ENCODE assay signal across 8 mouse cellular contexts in the genomic region with DNA sequence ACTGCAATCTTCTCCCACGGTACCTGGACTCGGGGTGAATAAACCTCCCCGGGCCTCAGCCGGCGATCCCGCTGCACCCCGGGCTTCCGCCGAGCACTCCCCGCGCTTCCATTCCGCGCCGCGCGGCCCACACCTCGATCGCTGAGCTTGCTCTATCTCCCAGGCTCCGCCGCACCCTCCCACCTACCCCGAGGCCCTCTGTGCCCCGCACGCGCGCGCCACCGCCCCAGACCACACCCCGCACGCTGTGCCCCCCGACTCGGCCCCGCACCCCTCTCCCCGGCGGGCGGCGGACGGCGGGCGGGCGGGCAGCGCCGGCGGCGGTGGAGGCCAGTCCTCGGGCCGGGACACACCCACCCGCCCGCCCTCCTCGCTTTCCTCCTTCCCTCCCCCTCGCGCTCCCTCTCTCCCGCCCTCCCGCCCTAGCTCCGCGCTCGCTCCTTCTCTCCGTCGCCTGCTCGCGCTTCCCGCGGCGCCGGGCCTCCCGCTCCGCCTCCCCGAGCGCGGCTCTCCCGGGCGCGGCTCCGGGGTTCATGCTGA. TPM values are rescaled to one million over a fixed set of nuclear protein-coding genes. Genes with fewer than 3 reads are reported as not detected.
DNase-seq lines count a peak whose midpoint lies in the region; ATAC-seq and TF ChIP-seq lines count a peak whose summit lies in the region.

Gene Ctdspl, plus strand, starts transcription at position 343 of the 540 bp plus-strand sequence.

- no peak for TF ChIP-seq CTCF in heart, postnatal 0 days (IDR thresholded peaks at IDR 0.05; ENCODE audit: low read depth)
- TF ChIP-seq CTCF in lung, adult 2 months (IDR thresholded peaks at IDR 0.05; ENCODE audit: insufficient read depth, low read length) = no peak

- peaks cover 36% of the 10 kb centered on the region for H3K27me3 ChIP-seq in forebrain, embryonic 10.5 days (ENCODE audit: poor library complexity, severe bottlenecking)
- H3K27me3 ChIP-seq in heart, postnatal 0 days (ENCODE audit: control insufficient read depth, insufficient read depth, low read length) = no peaks in the 10 kb centered on the region

- TF ChIP-seq POLR2A in lung, adult 2 months (IDR thresholded peaks at IDR 0.05; ENCODE audit: borderline replicate concordance, extremely low read depth, low read depth, low read length) = no peak

- peak within 1 kb of the TSS; percentile 83 for H3K4me3 ChIP-seq in forebrain, embryonic 10.5 days
- peak within 1 kb of the TSS; percentile 81 for H3K4me3 ChIP-seq in heart, postnatal 0 days (ENCODE audit: low read depth, low read length)
- peak within 1 kb of the TSS; percentile 88 for H3K4me3 ChIP-seq in lung, adult 2 months (replicated peaks; ENCODE audit: extremely low read depth, low read depth, low read length)

- WGBS in forebrain, embryonic 10.5 days = under 1% methylated on average over 40 of the region's 73 CpGs
- under 1% methylated on average over 38 of the region's 73 CpGs for WGBS in heart, postnatal 0 days
- WGBS in large intestine, adult 2 months = 2% methylated on average over 44 of the region's 73 CpGs
- under 1% methylated on average over 27 of the region's 73 CpGs for WGBS in lung, adult 2 months

- H3K36me3 ChIP-seq in forebrain, embryonic 10.5 days (replicated peaks) = no peaks in the 10 kb centered on the region; the same call in 1 of the 2 replicates
- H3K36me3 ChIP-seq in heart, postnatal 0 days (replicated peaks; ENCODE audit: control insufficient read depth, insufficient read depth, low read length) = no peaks in the 10 kb centered on the region

- no peak for TF ChIP-seq EP300 in heart, postnatal 0 days (IDR thresholded peaks at IDR 0.05; ENCODE audit: low read depth)

- peak; percentile 10 to 21 for DNase-seq in CD8-positive naive resting alpha-beta T cell, adult 2 months (ENCODE audit: low read depth in 2 of 2, low spot score in 2 of 2)
- peak; percentile 28 to 46 for DNase-seq in adrenal gland, postnatal 4 days (ENCODE audit: low spot score in 2 of 2)
- peak; percentile 59 for DNase-seq in forebrain, embryonic 10.5 days (ENCODE audit: extremely low spot score, low spot score)
- peak; percentile 52 for DNase-seq in heart, postnatal 0 days (ENCODE audit: low spot score)
- DNase-seq in large intestine, adult 2 months (ENCODE audit: low read depth, low spot score) = no peak
- DNase-seq in lung, adult 2 months = peak; percentile 67
- DNase-seq in ovary, adult 18-20 months (ENCODE audit: low spot score) = peak; percentile 47
- peak; percentile 56 for DNase-seq in thymus, postnatal 0 days (ENCODE audit: low spot score)

- peak; percentile 25 for ATAC-seq in heart, postnatal 0 days (ENCODE audit: insufficient read depth, low read depth)

- peak within 1 kb of the TSS; percentile 91 for H3K27ac ChIP-seq in forebrain, embryonic 10.5 days
- H3K27ac ChIP-seq in heart, postnatal 0 days (ENCODE audit: low read depth) = peak within 1 kb of the TSS; percentile 68

- H3K9ac ChIP-seq in heart, postnatal 0 days (replicated peaks; ENCODE audit: low read depth, low read length) = peak within 1 kb of the TSS; percentile 68

- peaks cover 61% of the 10 kb centered on the region for H3K4me1 ChIP-seq in forebrain, embryonic 10.5 days
- peaks cover 7% of the 10 kb centered on the region; the same call in 1 of the 2 replicates for H3K4me1 ChIP-seq in heart, postnatal 0 days (ENCODE audit: control insufficient read depth, insufficient read depth)
- peaks cover 3% of the 10 kb centered on the region; the same call in 1 of the 2 replicates for H3K4me1 ChIP-seq in lung, adult 2 months (ENCODE audit: control insufficient read depth, insufficient read depth, low read length)

- peak within 1 kb of the TSS; percentile 93 for H3K4me2 ChIP-seq in heart, postnatal 0 days (ENCODE audit: low read depth, low read length)

- no peaks in the 10 kb centered on the region for H3K9me3 ChIP-seq in forebrain, embryonic 10.5 days
- no peaks in the 10 kb centered on the region for H3K9me3 ChIP-seq in heart, postnatal 0 days (replicated peaks; ENCODE audit: control insufficient read depth, low read length)

RNA-seq across cellular contexts. Expression of gene Ctdspl, which starts in this region (rescaled TPM):
- total RNA-seq in adrenal gland, postnatal 4 days (2021) = 10 to 100 TPM; 32.5 to 37.4 TPM
- polyA plus RNA-seq in forebrain, embryonic 10.5 days (2016; fragmentation: Nextera tagmentation; extraction: Ambion mirVana) = 7.2 and 7.3 TPM in 2 replicates
- total RNA-seq in heart, postnatal 0 days (2014; rRNA removed; ENCODE audit: low replicate concordance) = 12.6 and 33.7 TPM in 2 replicates
- polyA plus RNA-seq in heart, postnatal 0 days (2015; fragmentation: Nextera tagmentation; extraction: Ambion mirVana) = 4.3 TPM in 2 replicates
- polyA plus RNA-seq in large intestine, adult 2 months (2012; rRNA removed) = 21.5 and 33.9 TPM in 2 replicates
- 70.4 and 83.4 TPM in 2 replicates for polyA plus RNA-seq in lung, adult 2 months (2012; rRNA removed)
- polyA plus RNA-seq in thymus, postnatal 0 days (2015; fragmentation: Nextera tagmentation; extraction: Ambion mirVana) = 3.3 and 4.2 TPM in 2 replicates
